9 mouse cellular contexts compared by ENCODE assay signal in genomic region chr16:37384369-37384768, GRCm38 (mm10). TPM values are rescaled to one million over a fixed set of nuclear protein-coding genes. Genes with fewer than 3 reads are reported as not detected.
DNase-seq lines count a peak whose midpoint lies in the region; ATAC-seq and TF ChIP-seq lines count a peak whose summit lies in the region.
"Had no signal": no experiment of that assay in that cellular context is flagged by ENCODE, and none has a peak within 500 bp of the region (broad histone marks: within the 10 kb centered on the region; RNA-seq: fewer than 3 reads in every experiment).

No protein-coding gene starts in this region.

- ATAC-seq in heart, embryonic 16.5 days (replicated peaks; ENCODE audit: extremely low read depth, insufficient read depth, low FRiP score) = no peak; the same call in none of the 2 replicates
- peak; percentile 92 for ATAC-seq in midbrain, embryonic 12.5 days (ENCODE audit: low FRiP score, low read depth)

- peaks cover 5% of the 10 kb centered on the region for H3K27me3 ChIP-seq in heart, adult 2 months (ENCODE audit: control insufficient read depth, insufficient read depth, low read length)
- H3K27me3 ChIP-seq in ES-Bruce4 (ENCODE audit: control insufficient read depth, insufficient read depth, low read length, poor library complexity, severe bottlenecking) = no peaks in the 10 kb centered on the region
- peaks cover 13% of the 10 kb centered on the region for H3K27me3 ChIP-seq in heart, embryonic 16.5 days (ENCODE audit: control insufficient read depth, insufficient read depth, low read length)
- peaks cover 6% of the 10 kb centered on the region; the same call in 1 of the 2 replicates for H3K27me3 ChIP-seq in midbrain, embryonic 12.5 days

- whole genome bisulfite sequencing in heart, adult 2 months = under 1% methylated on average over 30 of the region's 30 CpGs
- under 1% methylated on average over 30 of the region's 30 CpGs for WGBS in heart, embryonic 16.5 days
- WGBS in midbrain, embryonic 12.5 days = 2% methylated on average over 26 of the region's 30 CpGs

- intact Hi-C loops in heart, adult 2 months (cut with DNase I) = no loop called here

- H3K27ac ChIP-seq in heart, adult 2 months = no peak overlapping the region
- no peak overlapping the region for H3K27ac ChIP-seq in ES-Bruce4 (ENCODE audit: insufficient read depth, low read length)
- H3K27ac ChIP-seq in cortical plate, adult 2 months (ENCODE audit: insufficient read depth, low read length) = peak overlapping the region; percentile 88
- H3K27ac ChIP-seq in heart, embryonic 16.5 days (ENCODE audit: low read length) = no peak overlapping the region
- peak overlapping the region; percentile 60 for H3K27ac ChIP-seq in midbrain, embryonic 12.5 days (replicated peaks)

- H3K9ac ChIP-seq in heart, adult 2 months (ENCODE audit: low read depth, low read length) = 0 out of 2 replicates have a peak overlapping the region, but pooled peaks have one; percentile 14
- H3K9ac ChIP-seq in ES-Bruce4 (ENCODE audit: low read depth, poor library complexity, severe bottlenecking) = peak overlapping the region; percentile 10; the same call in 1 of the 2 replicates
- H3K9ac ChIP-seq in heart, embryonic 16.5 days (ENCODE audit: low read length) = peak overlapping the region; percentile 47; the same call in 1 of the 2 replicates
- H3K9ac ChIP-seq in midbrain, embryonic 12.5 days (replicated peaks) = peak overlapping the region; percentile 71

- H3K79me2 ChIP-seq in heart, adult 2 months (replicated peaks; ENCODE audit: control insufficient read depth, insufficient read depth, low read length) = no peaks in the 10 kb centered on the region

- DNase-seq in heart, adult 2 months = no peak
- DNase-seq in heart, adult 9 months (ENCODE audit: low spot score in 2 of 2) = no peak
- peak; percentile 63 to 74 for DNase-seq in left cerebral cortex, adult 18-20 months (ENCODE audit: low spot score in 2 of 2)
- peak; percentile 1 to 6 for DNase-seq in thymus, postnatal 36 days

- H3K4me1 ChIP-seq in heart, adult 2 months (ENCODE audit: control insufficient read depth, insufficient read depth, low read length) = peaks cover 1% of the 10 kb centered on the region
- no peaks in the 10 kb centered on the region for H3K4me1 ChIP-seq in ES-Bruce4 (ENCODE audit: control insufficient read depth, insufficient read depth, low read length)
- peaks cover 1% of the 10 kb centered on the region; the same call in 1 of the 2 replicates for H3K4me1 ChIP-seq in cortical plate, adult 2 months (ENCODE audit: control insufficient read depth, insufficient read depth, low read length)
- H3K4me1 ChIP-seq in heart, embryonic 16.5 days (ENCODE audit: control insufficient read depth, insufficient read depth, low read length) = peaks cover 8% of the 10 kb centered on the region
- peaks cover 14% of the 10 kb centered on the region; the same call in 1 of the 2 replicates for H3K4me1 ChIP-seq in midbrain, embryonic 12.5 days

- no peaks in the 10 kb centered on the region for H3K9me3 ChIP-seq in ES-Bruce4 (replicated peaks; ENCODE audit: control insufficient read depth, insufficient read depth, low read length, poor library complexity, severe bottlenecking)
- H3K9me3 ChIP-seq in heart, embryonic 16.5 days (replicated peaks; ENCODE audit: control insufficient read depth, low read length) = no peaks in the 10 kb centered on the region
- no peaks in the 10 kb centered on the region for H3K9me3 ChIP-seq in midbrain, embryonic 12.5 days
- H3K9me3 ChIP-seq: G1E had no signal

- H3K4me2 ChIP-seq in heart, embryonic 16.5 days (ENCODE audit: low read depth, low read length) = peak overlapping the region; percentile 99
- H3K4me2 ChIP-seq in midbrain, embryonic 12.5 days (replicated peaks) = peak overlapping the region; percentile 94

- TF ChIP-seq EP300 in heart, adult 2 months (IDR thresholded peaks at IDR 0.05; ENCODE audit: insufficient read depth, low read depth, low read length) = no peak
- TF ChIP-seq EP300 in ES-Bruce4 (IDR thresholded peaks at IDR 0.05; ENCODE audit: insufficient read depth, low read depth, low read length) = no peak

- H3K36me3 ChIP-seq in heart, adult 2 months (ENCODE audit: control insufficient read depth, insufficient read depth, low read length) = no peaks in the 10 kb centered on the region
- no peaks in the 10 kb centered on the region for H3K36me3 ChIP-seq in ES-Bruce4 (ENCODE audit: control insufficient read depth, insufficient read depth, low read length, poor library complexity, severe bottlenecking)
- no peaks in the 10 kb centered on the region for H3K36me3 ChIP-seq in heart, embryonic 16.5 days (ENCODE audit: control insufficient read depth, insufficient read depth)
- no peaks in the 10 kb centered on the region for H3K36me3 ChIP-seq in midbrain, embryonic 12.5 days
- H3K36me3 ChIP-seq: G1E had no signal

- TF ChIP-seq CTCF in heart, adult 2 months (IDR thresholded peaks at IDR 0.05) = no peak
- no peak for TF ChIP-seq CTCF in ES-Bruce4 (IDR thresholded peaks at IDR 0.05; ENCODE audit: low read depth, low read length)
- TF ChIP-seq CTCF in cortical plate, adult 2 months (IDR thresholded peaks at IDR 0.05; ENCODE audit: extremely low read depth, insufficient read depth, low read length) = no peak

- H3K4me3 ChIP-seq in heart, adult 2 months = peak overlapping the region; percentile 31
- peak overlapping the region; percentile 76 for H3K4me3 ChIP-seq in ES-Bruce4 (ENCODE audit: low read depth, low read length)
- H3K4me3 ChIP-seq in cortical plate, adult 2 months (ENCODE audit: insufficient read depth, low read length) = peak overlapping the region; percentile 95
- H3K4me3 ChIP-seq in heart, embryonic 16.5 days (ENCODE audit: low read length) = peak overlapping the region; percentile 60
- H3K4me3 ChIP-seq in midbrain, embryonic 12.5 days = peak overlapping the region; percentile 73

- TF ChIP-seq POLR2A in heart, adult 2 months (IDR thresholded peaks at IDR 0.05; ENCODE audit: insufficient read depth, low read depth, low read length) = no peak
- TF ChIP-seq POLR2A in ES-Bruce4 (IDR thresholded peaks at IDR 0.05; ENCODE audit: insufficient read depth, low read length) = no peak
- 0 out of 2 replicates have a peak, but pooled peaks have one; percentile 30 for TF ChIP-seq POLR2A in cortical plate, adult 2 months (IDR thresholded peaks at IDR 0.05; ENCODE audit: extremely low read depth, insufficient read depth, low read length)

RNA-seq across cellular contexts. Expression of gene Stxbp5l, which starts 0.4 kb away (rescaled TPM):
- not detected for total RNA-seq in heart, adult 2 months (2021)
- polyA plus RNA-seq in heart, adult 2 months (2012; rRNA removed) = 0.03 TPM in 1 of 2 replicates, not detected in the other
- polyA plus RNA-seq in ES-Bruce4 (2011; ENCODE audit: insufficient read depth, insufficient read length, low read depth, missing spikeins) = 0.18 and 0.52 TPM in 2 replicates
- polyA plus RNA-seq in cortical plate, adult 2 months (2012; rRNA removed) = 15.5 and 16.8 TPM in 2 replicates
- polyA plus RNA-seq in heart, embryonic 16.5 days (2015; fragmentation: Nextera tagmentation; extraction: Ambion mirVana) = 0.17 and 0.26 TPM in 2 replicates
- total RNA-seq in left cerebral cortex, adult 18-20 months (2021) = 100 to 1,000 TPM; 109 to 119 TPM
- 5.9 and 8.8 TPM in 2 replicates for polyA plus RNA-seq in midbrain, embryonic 12.5 days (2016; fragmentation: Nextera tagmentation; extraction: Ambion mirVana)
- polyA plus RNA-seq: G1E had no signal

Comparison
In these comparisons a context has a peak if more than half of its experiments do, and no peak if none do; other contexts are left out.
1. DNase-seq: peak in left cerebral cortex, adult 18-20 months (2 of 2) and thymus, postnatal 36 days (2 of 2); none in heart, adult 2 months (0 of 2) and heart, adult 9 months (0 of 2).
2. H3K27ac ChIP-seq: peak in cortical plate, adult 2 months (single experiment) and midbrain, embryonic 12.5 days (single experiment); none in heart, adult 2 months (single experiment), ES-Bruce4 (single experiment) and heart, embryonic 16.5 days (single experiment).
3. H3K4me3 ChIP-seq: peak in every context shown above with its lines; median percentile 95 in cortical plate, adult 2 months; 76 in ES-Bruce4; 73 in midbrain, embryonic 12.5 days; 60 in heart, embryonic 16.5 days; 31 in heart, adult 2 months.
4. H3K9ac ChIP-seq: peak in every context shown above with its lines; median percentile 71 in midbrain, embryonic 12.5 days; 47 in heart, embryonic 16.5 days; 14 in heart, adult 2 months; 10 in ES-Bruce4.